Mouse (Mus musculus): ENCODE measurements around the gene A930017K11Rik. TPM values are rescaled to one million over a fixed set of nuclear protein-coding genes. Genes with fewer than 3 reads are reported as not detected.

The A930017K11Rik gene
- polyA plus RNA-seq, 1 experiment from 2014 or later = 0.09 TPM

GRCm38 (mm10) chr17:25957586-25958051 is 5.3 kb upstream of the A930017K11Rik start:
- Histone ChIP-seq H3K27ac (no peak overlapping the region), H3K36me3 (peaks cover 6% of the 10 kb centered on the region; the same call in 1 of the 2 replicates), H3K4me3 (no peak overlapping the region), H3K4me1 (no peaks in the 10 kb centered on the region), H3K4me2 (no peak overlapping the region), H3K27me3 (peaks cover 15% of the 10 kb centered on the region), H3K9me3 (no peaks in the 10 kb centered on the region), H3K9ac (no peak overlapping the region)
- 81% methylated on average over 14 of the region's 14 CpGs for WGBS
- no peak for ATAC-seq (ENCODE audit: borderline replicate concordance, extremely low read depth, low FRiP score, low TSS enrichment)

- WGBS = 77% methylated on average over 7 of the region's 7 CpGs
- no peak for ATAC-seq (ENCODE audit: borderline replicate concordance, extremely low read depth, low FRiP score, low TSS enrichment)
- Histone ChIP-seq H3K27me3 (peaks cover 25% of the 10 kb centered on the region), H3K9me3 (no peaks in the 10 kb centered on the region), H3K36me3 (peaks cover 6% of the 10 kb centered on the region; the same call in 1 of the 2 replicates), H3K27ac (no peak overlapping the region), H3K9ac (no peak overlapping the region), H3K4me2 (no peak overlapping the region), H3K4me1 (peaks cover 8% of the 10 kb centered on the region), H3K4me3 (no peak overlapping the region)
Observed at GRCm38 (mm10) chr17:25956631-25957030, 4.3 kb upstream of the A930017K11Rik start.

GRCm38 (mm10) chr17:25956201-25956600 is 3.8 kb upstream of the A930017K11Rik start:
- no peak for ATAC-seq (ENCODE audit: borderline replicate concordance, extremely low read depth, low FRiP score, low TSS enrichment)
- Histone ChIP-seq H3K4me2 (no peak overlapping the region), H3K9ac (no peak overlapping the region)

GRCm38 (mm10) chr17:25955736-25956135 is 3.4 kb upstream of the A930017K11Rik start:
- Histone ChIP-seq H3K27me3 (peaks cover 34% of the 10 kb centered on the region), H3K36me3 (peaks cover 6% of the 10 kb centered on the region; the same call in 1 of the 2 replicates), H3K9me3 (no peaks in the 10 kb centered on the region), H3K27ac (no peak overlapping the region), H3K9ac (no peak overlapping the region), H3K4me3 (no peak overlapping the region), H3K4me1 (peaks cover 14% of the 10 kb centered on the region), H3K4me2 (no peak overlapping the region)
- no peak for ATAC-seq (ENCODE audit: borderline replicate concordance, extremely low read depth, low FRiP score, low TSS enrichment)
- 57% methylated on average over 3 of the region's 3 CpGs for whole genome bisulfite sequencing

More at GRCm38 (mm10) chr17:25956201-25956600, 3.8 kb upstream of the A930017K11Rik start:
- Histone ChIP-seq H3K4me1 (peaks cover 12% of the 10 kb centered on the region), H3K27ac (no peak overlapping the region), H3K27me3 (peaks cover 30% of the 10 kb centered on the region), H3K36me3 (peaks cover 6% of the 10 kb centered on the region; the same call in 1 of the 2 replicates), H3K4me3 (no peak overlapping the region), H3K9me3 (no peaks in the 10 kb centered on the region)
- WGBS = 70% methylated on average over 7 of the region's 7 CpGs

GRCm38 (mm10) chr17:25954671-25955070 is 2.3 kb upstream of the A930017K11Rik start:
- H3K4me2 ChIP-seq = no peak overlapping the region
- no peak overlapping the region for H3K4me3 ChIP-seq
- no peak for ATAC-seq (ENCODE audit: borderline replicate concordance, extremely low read depth, low FRiP score, low TSS enrichment)
- peaks cover 6% of the 10 kb centered on the region; the same call in 1 of the 2 replicates for H3K36me3 ChIP-seq
- H3K27me3 ChIP-seq = peaks cover 45% of the 10 kb centered on the region
- no peaks in the 10 kb centered on the region for H3K9me3 ChIP-seq
- WGBS = 78% methylated on average over 2 of the region's 2 CpGs
- no peak overlapping the region for H3K9ac ChIP-seq
- peaks cover 14% of the 10 kb centered on the region for H3K4me1 ChIP-seq
- H3K27ac ChIP-seq = no peak overlapping the region

GRCm38 (mm10) chr17:25953161-25953560 is 796 bp upstream of the A930017K11Rik start:
- 78% methylated on average over 5 of the region's 5 CpGs for WGBS
- Histone ChIP-seq H3K9me3 (no peaks in the 10 kb centered on the region), H3K9ac (no peak overlapping the region), H3K36me3 (no peaks in the 10 kb centered on the region), H3K27ac (no peak overlapping the region), H3K4me1 (peaks cover 14% of the 10 kb centered on the region), H3K27me3 (peaks cover 47% of the 10 kb centered on the region), H3K4me3 (no peak overlapping the region), H3K4me2 (no peak overlapping the region)
- ATAC-seq (ENCODE audit: borderline replicate concordance, extremely low read depth, low FRiP score, low TSS enrichment) = no peak

GRCm38 (mm10) chr17:25951225-25951802 is 1.1 kb downstream of the A930017K11Rik start:
- no peak for ATAC-seq (ENCODE audit: borderline replicate concordance, extremely low read depth, low FRiP score, low TSS enrichment)
- under 1% methylated on average over 33 of the region's 33 CpGs for WGBS
- H3K4me2 ChIP-seq = peak overlapping the region; percentile 76

GRCm38 (mm10) chr17:25950706-25951105 is 1.7 kb downstream of the A930017K11Rik start:
- Histone ChIP-seq H3K9ac (no peak overlapping the region), H3K4me2 (no peak overlapping the region), H3K27ac (no peak overlapping the region), H3K36me3 (no peaks in the 10 kb centered on the region), H3K4me1 (peaks cover 14% of the 10 kb centered on the region), H3K9me3 (no peaks in the 10 kb centered on the region), H3K27me3 (peaks cover 47% of the 10 kb centered on the region), H3K4me3 (no peak overlapping the region)
- 0% methylated on average over 1 of the region's 3 CpGs for WGBS
- no peak for ATAC-seq (ENCODE audit: borderline replicate concordance, extremely low read depth, low FRiP score, low TSS enrichment)

More at GRCm38 (mm10) chr17:25951225-25951802, 1.1 kb downstream of the A930017K11Rik start:
- H3K9me3 ChIP-seq = no peaks in the 10 kb centered on the region
- no peak overlapping the region for H3K27ac ChIP-seq
- peaks cover 14% of the 10 kb centered on the region for H3K4me1 ChIP-seq
- no peaks in the 10 kb centered on the region for H3K36me3 ChIP-seq
- H3K4me3 ChIP-seq = peak overlapping the region; percentile 42
- peaks cover 47% of the 10 kb centered on the region for H3K27me3 ChIP-seq
- no peak overlapping the region; the same call in 1 of the 2 replicates for H3K9ac ChIP-seq

- ATAC-seq (ENCODE audit: borderline replicate concordance, extremely low read depth, low FRiP score, low TSS enrichment) = no peak
- Histone ChIP-seq H3K9ac (no peak overlapping the region), H3K27me3 (peaks cover 47% of the 10 kb centered on the region), H3K4me2 (no peak overlapping the region), H3K4me3 (no peak overlapping the region), H3K9me3 (no peaks in the 10 kb centered on the region), H3K4me1 (peaks cover 14% of the 10 kb centered on the region), H3K36me3 (no peaks in the 10 kb centered on the region), H3K27ac (no peak overlapping the region)
- 60% methylated on average over 5 of the region's 5 CpGs for WGBS
Observed at GRCm38 (mm10) chr17:25949981-25950380, 2.4 kb downstream of the A930017K11Rik start.

- WGBS = 71% methylated on average over 8 of the region's 8 CpGs
- no peak overlapping the region for H3K4me3 ChIP-seq
- H3K4me1 ChIP-seq = peaks cover 14% of the 10 kb centered on the region
- no peaks in the 10 kb centered on the region for H3K9me3 ChIP-seq
- H3K9ac ChIP-seq = no peak overlapping the region
- peaks cover 36% of the 10 kb centered on the region for H3K27me3 ChIP-seq
- no peak overlapping the region for H3K27ac ChIP-seq
- no peaks in the 10 kb centered on the region for H3K36me3 ChIP-seq
- H3K4me2 ChIP-seq = no peak overlapping the region
- no peak for ATAC-seq (ENCODE audit: borderline replicate concordance, extremely low read depth, low FRiP score, low TSS enrichment)
Observed at GRCm38 (mm10) chr17:25948051-25948450, 4.3 kb downstream of the A930017K11Rik start.

- Histone ChIP-seq H3K27me3 (peaks cover 31% of the 10 kb centered on the region), H3K4me2 (no peak overlapping the region), H3K9ac (no peak overlapping the region), H3K27ac (no peak overlapping the region), H3K9me3 (no peaks in the 10 kb centered on the region), H3K36me3 (no peaks in the 10 kb centered on the region), H3K4me3 (no peak overlapping the region), H3K4me1 (peaks cover 14% of the 10 kb centered on the region)
- ATAC-seq (ENCODE audit: borderline replicate concordance, extremely low read depth, low FRiP score, low TSS enrichment) = no peak
- WGBS = 82% methylated on average over 4 of the region's 4 CpGs
Observed at GRCm38 (mm10) chr17:25947576-25947975, 4.8 kb downstream of the A930017K11Rik start.

GRCm38 (mm10) chr17:25946891-25947290 is 5.5 kb downstream of the A930017K11Rik start:
- peaks cover 24% of the 10 kb centered on the region for H3K27me3 ChIP-seq
- no peak overlapping the region for H3K27ac ChIP-seq
- H3K9ac ChIP-seq = no peak overlapping the region
- H3K4me2 ChIP-seq = no peak overlapping the region
- no peak overlapping the region for H3K4me3 ChIP-seq
- no peak for ATAC-seq (ENCODE audit: borderline replicate concordance, extremely low read depth, low FRiP score, low TSS enrichment)
- 79% methylated on average over 8 of the region's 8 CpGs for WGBS
- H3K36me3 ChIP-seq = no peaks in the 10 kb centered on the region
- H3K4me1 ChIP-seq = peaks cover 12% of the 10 kb centered on the region
- no peaks in the 10 kb centered on the region for H3K9me3 ChIP-seq
